In the genomic region with DNA sequence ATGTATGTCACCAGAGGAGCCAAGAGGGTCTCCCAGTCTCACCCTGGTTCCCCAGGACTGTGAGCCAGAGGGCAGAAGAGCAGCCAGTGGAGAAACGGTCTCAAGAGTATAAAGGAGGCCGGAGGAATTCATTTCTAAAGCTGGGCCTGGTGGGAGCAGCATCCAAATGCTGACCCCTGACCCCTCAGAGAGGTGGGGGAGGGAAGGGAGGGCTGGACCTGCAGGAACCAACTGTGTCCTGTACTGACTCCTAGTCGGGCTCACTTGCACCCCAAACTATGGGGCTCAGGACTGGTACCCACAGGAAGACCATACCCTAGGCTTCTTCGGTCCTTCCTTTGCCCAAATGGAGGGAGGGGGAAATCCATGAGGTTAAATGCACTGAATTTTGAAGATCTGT, we compare ENCODE assay signal across 31 mouse cellular contexts. TPM values are rescaled to one million over a fixed set of nuclear protein-coding genes. Genes with fewer than 3 reads are reported as not detected.
"Had no signal": no experiment of that assay in that cellular context is flagged by ENCODE, and none has a peak within 500 bp of the region (broad histone marks: within the 10 kb centered on the region; RNA-seq: fewer than 3 reads in every experiment).

No protein-coding gene starts in this region.

- H3K4me3 ChIP-seq: gastrocnemius, adult 2 months; heart, embryonic 10.5 days; heart, embryonic 12.5 days; hindbrain, embryonic 10.5 days; intestine, embryonic 15.5 days; layer of hippocampus, adult 2 months; left cerebral cortex, adult 2 months; limb, embryonic 10.5 days; limb, embryonic 12.5 days; liver, embryonic 13.5 days; liver, embryonic 15.5 days had no signal

- H3K4me1 ChIP-seq: liver, embryonic 13.5 days; liver, embryonic 15.5 days had no signal

- H3K36me3 ChIP-seq: heart, embryonic 10.5 days; heart, embryonic 12.5 days; hindbrain, embryonic 10.5 days; intestine, embryonic 15.5 days; limb, embryonic 10.5 days; limb, embryonic 12.5 days; liver, embryonic 13.5 days; liver, embryonic 15.5 days had no signal

- H3K27ac ChIP-seq: gastrocnemius, adult 2 months; heart, embryonic 10.5 days; hindbrain, embryonic 10.5 days; hindbrain, embryonic 14.5 days; intestine, embryonic 15.5 days; kidney, postnatal 0 days; layer of hippocampus, adult 2 months; left cerebral cortex, adult 2 months; limb, embryonic 10.5 days; limb, embryonic 12.5 days; liver, embryonic 13.5 days; liver, embryonic 15.5 days had no signal

- ATAC-seq: inflammation-experienced regulatory T-cells, adult 6 months; intestine, embryonic 15.5 days; intestine, postnatal 0 days had no signal

- H3K9me3 ChIP-seq: heart, embryonic 10.5 days; heart, embryonic 12.5 days; hindbrain, embryonic 10.5 days; intestine, embryonic 15.5 days; limb, embryonic 10.5 days; limb, embryonic 12.5 days; liver, embryonic 13.5 days; liver, embryonic 15.5 days had no signal

- H3K4me2 ChIP-seq: heart, embryonic 12.5 days; hindbrain, embryonic 14.5 days; intestine, embryonic 15.5 days; limb, embryonic 12.5 days; liver, embryonic 11.5 days; liver, embryonic 13.5 days; liver, embryonic 15.5 days had no signal

- H3K9ac ChIP-seq: heart, embryonic 12.5 days; hindbrain, embryonic 14.5 days; intestine, embryonic 15.5 days; limb, embryonic 12.5 days; liver, embryonic 13.5 days; liver, embryonic 15.5 days had no signal

- DNase-seq: gastrocnemius, adult 2 months; gastrocnemius, postnatal 10 days; gastrocnemius, postnatal 25 days; heart, adult 18-20 months; heart, postnatal 10 days; heart, postnatal 4 days; kidney, adult 18-20 months; kidney, adult 8-10 months; kidney, postnatal 25 days; kidney, postnatal 4 days; liver; liver, embryonic 13.5 days had no signal

RNA-seq across cellular contexts. Expression of a gene that starts 21.7 kb away (rescaled TPM):
- polyA plus RNA-seq: heart, embryonic 12.5 days; heart, embryonic 14.5 days; heart, embryonic 16.5 days; inflammation-experienced regulatory T-cells, adult 6 months; intestine, postnatal 0 days; liver, embryonic 11.5 days; liver, embryonic 13.5 days; liver, embryonic 15.5 days had no signal

RNA-seq across cellular contexts. Expression of a gene that starts 31.8 kb away (rescaled TPM):
- polyA plus RNA-seq: heart, embryonic 10.5 days; heart, embryonic 12.5 days; heart, embryonic 14.5 days; heart, embryonic 16.5 days; hindbrain, embryonic 10.5 days; hindbrain, embryonic 14.5 days; hindbrain, embryonic 16.5 days; inflammation-experienced regulatory T-cells, adult 6 months; intestine, embryonic 15.5 days; intestine, postnatal 0 days; kidney, embryonic 14.5 days; kidney, postnatal 0 days; limb, embryonic 10.5 days; limb, embryonic 12.5 days; limb, embryonic 14.5 days; liver, embryonic 11.5 days; liver, embryonic 13.5 days; liver, embryonic 15.5 days had no signal
